ENCODE assay signal across 13 mouse cellular contexts in genomic region chr3:149993199-149993598, GRCm38 (mm10).
DNase-seq lines count a peak whose midpoint lies in the region; ATAC-seq and TF ChIP-seq lines count a peak whose summit lies in the region.
"Had no signal": no experiment of that assay in that cellular context is flagged by ENCODE, and none has a peak within 500 bp of the region (broad histone marks: within the 10 kb centered on the region; RNA-seq: fewer than 3 reads in every experiment).

No protein-coding gene starts in this region.

- 59% methylated on average over 4 of the region's 4 CpGs for WGBS in forebrain, embryonic 14.5 days
- WGBS in forebrain, embryonic 13.5 days, result 61% methylated on average over 4 of the region's 4 CpGs
- WGBS in lung, postnatal 0 days, result 53% methylated on average over 4 of the region's 4 CpGs
- 59% methylated on average over 4 of the region's 4 CpGs for WGBS in limb, embryonic 11.5 days

- no peaks in the 10 kb centered on the region for H3K27me3 ChIP-seq in forebrain, embryonic 14.5 days (replicated peaks; ENCODE audit: control insufficient read depth, insufficient read depth, low read length)
- H3K27me3 ChIP-seq in forebrain, embryonic 13.5 days, result no peaks in the 10 kb centered on the region
- no peaks in the 10 kb centered on the region for H3K27me3 ChIP-seq in lung, postnatal 0 days (replicated peaks; ENCODE audit: insufficient read depth, low read length)
- no peaks in the 10 kb centered on the region for H3K27me3 ChIP-seq in limb, embryonic 11.5 days (ENCODE audit: control insufficient read depth, insufficient read depth, low read length)
- H3K27me3 ChIP-seq: embryonic facial prominence, embryonic 13.5 days; heart, embryonic 12.5 days; limb, embryonic 15.5 days; megakaryocyte, embryonic 14.5 days; neural tube, embryonic 12.5 days had no signal

- no peak overlapping the region for H3K4me3 ChIP-seq in forebrain, embryonic 14.5 days (ENCODE audit: low read depth, low read length)
- no peak overlapping the region for H3K4me3 ChIP-seq in forebrain, embryonic 13.5 days
- no peak overlapping the region for H3K4me3 ChIP-seq in lung, postnatal 0 days (ENCODE audit: low read depth, low read length)
- no peak overlapping the region for H3K4me3 ChIP-seq in limb, embryonic 11.5 days (ENCODE audit: low read depth, low read length)
- H3K4me3 ChIP-seq: embryonic facial prominence, embryonic 13.5 days; heart, embryonic 12.5 days; limb, embryonic 15.5 days; megakaryocyte, embryonic 14.5 days; neural tube, embryonic 12.5 days had no signal

- no peaks in the 10 kb centered on the region for H3K36me3 ChIP-seq in forebrain, embryonic 14.5 days (ENCODE audit: control insufficient read depth, insufficient read depth, low read length)
- H3K36me3 ChIP-seq in forebrain, embryonic 13.5 days (ENCODE audit: poor library complexity, severe bottlenecking), result no peaks in the 10 kb centered on the region
- no peaks in the 10 kb centered on the region for H3K36me3 ChIP-seq in lung, postnatal 0 days (ENCODE audit: insufficient read depth, low read length)
- no peaks in the 10 kb centered on the region for H3K36me3 ChIP-seq in limb, embryonic 11.5 days (ENCODE audit: control insufficient read depth, insufficient read depth, low read length)
- H3K36me3 ChIP-seq: embryonic facial prominence, embryonic 13.5 days; heart, embryonic 12.5 days; limb, embryonic 15.5 days; neural tube, embryonic 12.5 days had no signal

- H3K9me3 ChIP-seq in forebrain, embryonic 14.5 days (replicated peaks; ENCODE audit: control insufficient read depth, low read length), result no peaks in the 10 kb centered on the region
- no peaks in the 10 kb centered on the region for H3K9me3 ChIP-seq in forebrain, embryonic 13.5 days (replicated peaks)
- no peaks in the 10 kb centered on the region for H3K9me3 ChIP-seq in lung, postnatal 0 days (ENCODE audit: low read length)
- no peaks in the 10 kb centered on the region for H3K9me3 ChIP-seq in limb, embryonic 11.5 days (ENCODE audit: control insufficient read depth, low read length)
- H3K9me3 ChIP-seq: embryonic facial prominence, embryonic 13.5 days; heart, embryonic 12.5 days; limb, embryonic 15.5 days; neural tube, embryonic 12.5 days had no signal

- H3K9ac ChIP-seq in forebrain, embryonic 14.5 days (ENCODE audit: low read length), result no peak overlapping the region
- no peak overlapping the region for H3K9ac ChIP-seq in forebrain, embryonic 13.5 days
- no peak overlapping the region for H3K9ac ChIP-seq in lung, postnatal 0 days (replicated peaks; ENCODE audit: low read depth)
- no peak overlapping the region for H3K9ac ChIP-seq in limb, embryonic 11.5 days (ENCODE audit: low read length)
- H3K9ac ChIP-seq: embryonic facial prominence, embryonic 13.5 days; heart, embryonic 12.5 days; limb, embryonic 15.5 days; neural tube, embryonic 12.5 days had no signal

- peak; percentile 15; the same call in 1 of the 2 replicates for TF ChIP-seq CTCF in lung, postnatal 0 days (IDR thresholded peaks at IDR 0.05)

- H3K4me1 ChIP-seq in forebrain, embryonic 14.5 days (ENCODE audit: control insufficient read depth, insufficient read depth, low read length), result no peaks in the 10 kb centered on the region
- no peaks in the 10 kb centered on the region for H3K4me1 ChIP-seq in forebrain, embryonic 13.5 days
- no peaks in the 10 kb centered on the region for H3K4me1 ChIP-seq in lung, postnatal 0 days (ENCODE audit: insufficient read depth, low read depth, low read length)
- no peaks in the 10 kb centered on the region for H3K4me1 ChIP-seq in limb, embryonic 11.5 days (ENCODE audit: control insufficient read depth, insufficient read depth, low read length)
- H3K4me1 ChIP-seq: embryonic facial prominence, embryonic 13.5 days; heart, embryonic 12.5 days; limb, embryonic 15.5 days; megakaryocyte, embryonic 14.5 days; neural tube, embryonic 12.5 days had no signal

- no peak overlapping the region for H3K27ac ChIP-seq in forebrain, embryonic 14.5 days (ENCODE audit: low read depth, low read length)
- H3K27ac ChIP-seq in forebrain, embryonic 13.5 days, result no peak overlapping the region
- H3K27ac ChIP-seq in lung, postnatal 0 days (ENCODE audit: low read length), result no peak overlapping the region
- H3K27ac ChIP-seq in limb, embryonic 11.5 days (replicated peaks; ENCODE audit: low read depth, low read length), result no peak overlapping the region
- H3K27ac ChIP-seq: embryonic facial prominence, embryonic 13.5 days; limb, embryonic 15.5 days; neural tube, embryonic 12.5 days had no signal

- no peak overlapping the region for H3K4me2 ChIP-seq in forebrain, embryonic 14.5 days (ENCODE audit: low read length)
- no peak overlapping the region for H3K4me2 ChIP-seq in forebrain, embryonic 13.5 days
- H3K4me2 ChIP-seq in lung, postnatal 0 days (replicated peaks; ENCODE audit: low read depth, low read length), result no peak overlapping the region
- no peak overlapping the region for H3K4me2 ChIP-seq in limb, embryonic 11.5 days (ENCODE audit: low read depth, severe bottlenecking)
- H3K4me2 ChIP-seq: embryonic facial prominence, embryonic 13.5 days; heart, embryonic 12.5 days; limb, embryonic 15.5 days; neural tube, embryonic 12.5 days had no signal

- no peak for TF ChIP-seq EP300 in lung, postnatal 0 days (IDR thresholded peaks at IDR 0.05)

- ATAC-seq in forebrain, embryonic 14.5 days, result no peak
- ATAC-seq in forebrain, embryonic 13.5 days, result no peak
- ATAC-seq in lung, postnatal 0 days, result no peak
- no peak for ATAC-seq in limb, embryonic 11.5 days (ENCODE audit: insufficient number of reproducible peaks, low FRiP score, low TSS enrichment, low read depth)

- DNase-seq in forebrain, embryonic 14.5 days (ENCODE audit: low spot score), result peak; percentile 8
- DNase-seq in lung, postnatal 0 days (ENCODE audit: low spot score), result no peak
- DNase-seq in lung, postnatal 4 days, result no peak
- DNase-seq in MEL-GATA-1-ER (ENCODE audit: extremely low read depth, low read depth), result peak; percentile 33
- DNase-seq in limb, embryonic 11.5 days (ENCODE audit: low spot score), result peak; percentile 47
- DNase-seq in heart, adult 8-10 months (ENCODE audit: low spot score), result no peak
- no peak for DNase-seq in kidney, postnatal 25 days

Comparison
In these comparisons a context has a peak if more than half of its experiments do, and no peak if none do; other contexts are left out.
1. DNase-seq: peak in forebrain, embryonic 14.5 days (single experiment), MEL-GATA-1-ER (single experiment) and limb, embryonic 11.5 days (single experiment); none in lung, postnatal 0 days (single experiment), lung, postnatal 4 days (0 of 2), heart, adult 8-10 months (single experiment) and kidney, postnatal 25 days (0 of 2).